Mouse (Mus musculus) erythroblast, adult 5-6 weeks (primary cell): Measurements from ENCODE around the gene Pgc. TPM values are rescaled to one million over a fixed set of nuclear protein-coding genes. Genes with fewer than 3 reads are reported as not detected.

Source experiments
- ATAC-seq: replicated peaks from 2 replicates; pipeline ENCODE4 v1.8.0; 2016; ENCODE audit warnings: moderate number of reproducible peaks, mild to moderate bottlenecking, moderate TSS enrichment, inconsistent platforms; ENCODE audit not compliant: poor library complexity, low FRiP score, severe bottlenecking
- total RNA-seq, 2 experiments: library from RNA; stranded (forward) in 1 of 2; stranded (reverse) in 1 of 2; fragments of 150-400 nt in 1 of 2; fragments of 200-764, 138-1000 nt in 1 of 2; gene quantifications; 2 replicates each; pipeline versions ENCODE4 v1.2.3 to v1.2.4; 2015 to 2017; ENCODE audit warnings: low replicate concordance in 2 of 2

Gene Pgc
- total RNA-seq (2015; ENCODE audit: low replicate concordance) = not detected in 2 replicates
- not detected in 2 replicates for total RNA-seq (2017; ENCODE audit: low replicate concordance)

- ATAC-seq = no peak
These were observed at the start of gene Pgc for GRCm38 (mm10) chr17:47726566-47726965. Gene Pgc (plus strand): TSS chr17:47726842.

GRCm38 (mm10) chr17:47678238-47678637, 48.4 kb upstream of the Pgc start:
- ATAC-seq = no peak

- no peak for ATAC-seq
These were observed 47.9 kb upstream of the Pgc start for GRCm38 (mm10) chr17:47678702-47679101.

GRCm38 (mm10) chr17:47682836-47683235, 43.8 kb upstream of the Pgc start:
- no peak for ATAC-seq

- ATAC-seq = peak; percentile 95
These were observed 39.0 kb upstream of the Pgc start for GRCm38 (mm10) chr17:47687409-47688343.

GRCm38 (mm10) chr17:47688344-47688607, 38.4 kb upstream of the Pgc start, which contains the start of gene Tomm6:
Gene Tomm6 (minus strand): TSS chr17:47688386.
- ATAC-seq = no peak

GRCm38 (mm10) chr17:47688608-47689575, 37.8 kb upstream of the Pgc start, which contains the start of gene Frs3:
Gene Frs3 (plus strand): TSS chr17:47689030.
- ATAC-seq = no peak

GRCm38 (mm10) chr17:47689894-47690293, 36.7 kb upstream of the Pgc start:
- ATAC-seq = no peak

GRCm38 (mm10) chr17:47691650-47692049, 35.0 kb upstream of the Pgc start:
- no peak for ATAC-seq

- ATAC-seq = no peak
These were observed 32.8 kb upstream of the Pgc start for GRCm38 (mm10) chr17:47693671-47694441.

GRCm38 (mm10) chr17:47694442-47694502, 32.4 kb upstream of the Pgc start, which contains the start of gene Gm21981:
Gene Gm21981 (minus strand): TSS chr17:47694455.
- no peak for ATAC-seq

- peak; percentile 88 for ATAC-seq
These were observed 31.9 kb upstream of the Pgc start, which contains the start of gene Prickle4 for GRCm38 (mm10) chr17:47694503-47695336. Gene Prickle4 (minus strand): TSS chr17:47694736.

- ATAC-seq = no peak
These were observed 31.3 kb upstream of the Pgc start for GRCm38 (mm10) chr17:47695337-47695710.

GRCm38 (mm10) chr17:47698156-47698555, 28.5 kb upstream of the Pgc start:
- no peak for ATAC-seq

GRCm38 (mm10) chr17:47699055-47699454, 27.6 kb upstream of the Pgc start:
- ATAC-seq = no peak

- no peak for ATAC-seq
These were observed 24.8 kb upstream of the Pgc start for GRCm38 (mm10) chr17:47701793-47702192.

- ATAC-seq = no peak
These were observed 23.9 kb upstream of the Pgc start for GRCm38 (mm10) chr17:47702548-47703345.

- no peak for ATAC-seq
These were observed 23.1 kb upstream of the Pgc start for GRCm38 (mm10) chr17:47703556-47703955.

GRCm38 (mm10) chr17:47704692-47705091, 21.9 kb upstream of the Pgc start:
- no peak for ATAC-seq
